Mouse (Mus musculus) E14TG2a.4 (cell line): ENCODE data around the gene Rita1.

Experiments
- H3K27me3 ChIP-seq: 2 replicates; pipeline ENCODE4 v1.6.1; 2014; ENCODE audit warnings: low read length, control low read depth; ENCODE audit not compliant: insufficient read depth
- H3K36me3 ChIP-seq: 2 replicates; pipeline ENCODE4 v1.6.1; 2014; ENCODE audit warnings: low read length, control low read depth; ENCODE audit not compliant: insufficient read depth
- H3K4me1 ChIP-seq: replicated peaks from 2 replicates; pipeline ENCODE4 v1.6.1; 2014; ENCODE audit warnings: low read depth, low read length, control low read depth
- H3K4me3 ChIP-seq: replicated peaks from 2 replicates; pipeline ENCODE4 v1.5.1; 2014; ENCODE audit warnings: mild to moderate bottlenecking, low read length
- H3K9me3 ChIP-seq: 2 replicates; pipeline ENCODE4 v1.6.1; 2014; ENCODE audit warnings: low read length, control low read depth
- CTCF ChIP-seq: conservative IDR thresholded peaks from 2 replicates; pipeline ENCODE4 v1.5.1; 2014; ENCODE audit warnings: low read length
- NANOG ChIP-seq: IDR thresholded peaks from 2 replicates; pipeline ENCODE4 v1.6.1; 2014; ENCODE audit warnings: borderline replicate concordance, low read length, mixed read lengths
- POU5F1 ChIP-seq: IDR thresholded peaks from 2 replicates; pipeline ENCODE4 v1.6.1; 2014; ENCODE audit warnings: low read length, borderline replicate concordance

Rita1 gene

GRCm38 (mm10) chr5:120600946-120601668, 11.3 kb downstream of the Rita1 start:
- Histone ChIP-seq H3K36me3 (peaks cover 8% of the 10 kb centered on the region; the same call in 1 of the 2 replicates), H3K9me3 (no peaks in the 10 kb centered on the region), H3K4me1 (peaks cover 38% of the 10 kb centered on the region), H3K27me3 (no peaks in the 10 kb centered on the region), H3K4me3 (no peak overlapping the region)
- TF ChIP-seq NANOG (no peak), CTCF (peak; percentile 96), POU5F1 (no peak)

GRCm38 (mm10) chr5:120599625-120600024, 12.8 kb downstream of the Rita1 start:
- Histone ChIP-seq H3K9me3 (no peaks in the 10 kb centered on the region), H3K36me3 (peaks cover 8% of the 10 kb centered on the region; the same call in 1 of the 2 replicates), H3K4me3 (no peak overlapping the region), H3K27me3 (no peaks in the 10 kb centered on the region), H3K4me1 (peaks cover 28% of the 10 kb centered on the region)
- TF ChIP-seq POU5F1 (no peak), NANOG (no peak)

- Histone ChIP-seq H3K4me3 (no peak overlapping the region), H3K9me3 (no peaks in the 10 kb centered on the region), H3K4me1 (peaks cover 16% of the 10 kb centered on the region), H3K27me3 (no peaks in the 10 kb centered on the region), H3K36me3 (no peaks in the 10 kb centered on the region)
- TF ChIP-seq NANOG (no peak), POU5F1 (no peak), CTCF (no peak)
These were observed 17.9 kb downstream of the Rita1 start for GRCm38 (mm10) chr5:120594485-120594884.

- Histone ChIP-seq H3K4me1 (peaks cover 32% of the 10 kb centered on the region), H3K27me3 (0 out of 2 replicates have a peak, but pooled peaks cover 1% of the 10 kb centered on the region), H3K36me3 (no peaks in the 10 kb centered on the region), H3K4me3 (no peak overlapping the region), H3K9me3 (no peaks in the 10 kb centered on the region)
- TF ChIP-seq POU5F1 (no peak), NANOG (no peak), CTCF (peak; percentile 84)
These were observed 20.2 kb downstream of the Rita1 start for GRCm38 (mm10) chr5:120592141-120592540.

- peak overlapping the region; percentile 13; the same call in 1 of the 2 replicates for H3K4me3 ChIP-seq
- H3K4me1 ChIP-seq: peaks cover 44% of the 10 kb centered on the region
- H3K27me3 ChIP-seq: 0 out of 2 replicates have a peak, but pooled peaks cover 2% of the 10 kb centered on the region
- H3K36me3 ChIP-seq: no peaks in the 10 kb centered on the region
- no peaks in the 10 kb centered on the region for H3K9me3 ChIP-seq
- TF ChIP-seq CTCF (peak; percentile 87), NANOG (no peak), POU5F1 (no peak)
These were observed 21.9 kb downstream of the Rita1 start for GRCm38 (mm10) chr5:120590356-120591010.

- H3K27me3 ChIP-seq: 0 out of 2 replicates have a peak, but pooled peaks cover 2% of the 10 kb centered on the region
- H3K9me3 ChIP-seq: no peaks in the 10 kb centered on the region
- H3K36me3 ChIP-seq: peaks cover 11% of the 10 kb centered on the region
- H3K4me1 ChIP-seq: peaks cover 58% of the 10 kb centered on the region
- TF ChIP-seq POU5F1 (no peak), NANOG (no peak), CTCF (no peak)
- H3K4me3 ChIP-seq: peak within 1 kb of the TSS; percentile 90
These were observed 23.8 kb downstream of the Rita1 start, which contains the start of the genes Tpcn1 and Iqcd for GRCm38 (mm10) chr5:120588569-120589094. Tpcn1 (minus strand) TSS chr5:120588673. Iqcd (plus strand) TSS chr5:120589016.

GRCm38 (mm10) chr5:120587940-120588568, 24.3 kb downstream of the Rita1 start:
- H3K4me1 ChIP-seq: peaks cover 58% of the 10 kb centered on the region
- H3K4me3 ChIP-seq: peak overlapping the region; percentile 90
- H3K36me3 ChIP-seq: peaks cover 17% of the 10 kb centered on the region
- TF ChIP-seq CTCF (no peak), NANOG (no peak), POU5F1 (no peak)
- no peaks in the 10 kb centered on the region for H3K9me3 ChIP-seq
- H3K27me3 ChIP-seq: 0 out of 2 replicates have a peak, but pooled peaks cover 2% of the 10 kb centered on the region

GRCm38 (mm10) chr5:120587616-120587926, 24.8 kb downstream of the Rita1 start:
- Histone ChIP-seq H3K4me1 (peaks cover 55% of the 10 kb centered on the region), H3K27me3 (0 out of 2 replicates have a peak, but pooled peaks cover 2% of the 10 kb centered on the region), H3K36me3 (peaks cover 20% of the 10 kb centered on the region), H3K4me3 (peak overlapping the region; percentile 90), H3K9me3 (no peaks in the 10 kb centered on the region)
- TF ChIP-seq POU5F1 (no peak), NANOG (no peak), CTCF (no peak)
